Mouse (Mus musculus) MEL (cell line): ENCODE results near the gene Ddx54. TPM values are rescaled to one million over a fixed set of nuclear protein-coding genes. Genes with fewer than 3 reads are reported as not detected.

Experiments used
- DNase-seq: peaks from one replicate; pipeline ENCODE4 v3.0.0; 2011; ENCODE audit warnings: low read depth, low spot score
- H3K27ac ChIP-seq: 2 replicates; pipeline ENCODE4 v1.5.1; 2012; ENCODE audit warnings: low read depth, mild to moderate bottlenecking, control low read depth, low read length, moderate library complexity; ENCODE audit not compliant: control insufficient read depth
- H3K27me3 ChIP-seq, 2 experiments: fragments of 150-350 bp in 1 of 2; sonication (generic) in 1 of 2; 2 replicates each; pipeline ENCODE4 v1.6.1; 2012; ENCODE audit warnings: low read length in 2 of 2, mild to moderate bottlenecking in 2 of 2, improper control_type of control experiment in 1 of 2, moderate library complexity in 1 of 2; ENCODE audit not compliant: insufficient read depth in 2 of 2, control insufficient read depth in 1 of 2
- H3K36me3 ChIP-seq, 2 experiments: 2 replicates each; pipeline ENCODE4 v1.6.1; 2012 to 2014; ENCODE audit warnings: low read length in 2 of 2, improper control_type of control experiment in 1 of 2, inconsistent platforms in 1 of 2, mild to moderate bottlenecking in 1 of 2; ENCODE audit not compliant: insufficient read depth in 2 of 2, control insufficient read depth in 1 of 2
- H3K4me1 ChIP-seq, 2 experiments: fragments of 150-350 bp in 1 of 2; sonication (generic) in 1 of 2; 2 replicates each; pipeline ENCODE4 v1.6.1; 2012; ENCODE audit warnings: low read length in 2 of 2, improper control_type of control experiment in 1 of 2, mild to moderate bottlenecking in 1 of 2; ENCODE audit not compliant: insufficient read depth in 2 of 2, control insufficient read depth in 1 of 2
- H3K4me3 ChIP-seq, 2 experiments: fragments of 150-350 bp in 1 of 2; sonication (generic) in 1 of 2; 2 replicates each; pipeline ENCODE4 v1.5.1; 2012; ENCODE audit warnings: low read depth in 2 of 2, low read length in 2 of 2, mild to moderate bottlenecking in 2 of 2, moderate library complexity in 2 of 2, control low read depth in 1 of 2, improper control_type of control experiment in 1 of 2; ENCODE audit not compliant: control insufficient read depth in 1 of 2, insufficient read depth in 1 of 2
- H3K79me2 ChIP-seq: 2 replicates; pipeline ENCODE4 v1.6.1; 2012; ENCODE audit warnings: mild to moderate bottlenecking, low read length, moderate library complexity; ENCODE audit not compliant: control insufficient read depth, poor library complexity, insufficient read depth
- H3K9ac ChIP-seq: 2 replicates; pipeline ENCODE4 v1.6.1; 2012; ENCODE audit warnings: low read depth, mild to moderate bottlenecking, control low read depth, low read length, moderate library complexity; ENCODE audit not compliant: control insufficient read depth, poor library complexity, severe bottlenecking
- H3K9me3 ChIP-seq: fragments of 150-350 bp; sonication (generic); replicated peaks from 2 replicates; pipeline ENCODE4 v1.6.1; 2012; ENCODE audit warnings: mild to moderate bottlenecking, low read length, improper control_type of control experiment, moderate library complexity; ENCODE audit not compliant: insufficient read depth
- CHD2 ChIP-seq: IDR thresholded peaks from 2 replicates; pipeline ENCODE4 v1.6.1; 2011; ENCODE audit warnings: low read length, improper control_type of control experiment
- CTCF ChIP-seq, 3 experiments: IDR thresholded peaks in 2 of 3; conservative IDR thresholded peaks in 1 of 3; 2 replicates each; pipeline ENCODE4 v1.5.1; 2011 to 2012; ENCODE audit warnings: low read length in 3 of 3, low read depth in 2 of 3, mild to moderate bottlenecking in 2 of 3, improper control_type of control experiment in 1 of 3, inconsistent platforms in 1 of 3, mixed read lengths in 1 of 3, moderate library complexity in 1 of 3; ENCODE audit not compliant: control insufficient read depth in 1 of 3, insufficient read depth in 1 of 3, poor library complexity in 1 of 3, severe bottlenecking in 1 of 3
- EP300 ChIP-seq, 2 experiments: IDR thresholded peaks; 2 replicates each; pipeline ENCODE4 v1.6.1; 2011; ENCODE audit warnings: improper control_type of control experiment in 2 of 2, low read length in 2 of 2, low read depth in 1 of 2, mild to moderate bottlenecking in 1 of 2
- GABPA ChIP-seq: IDR thresholded peaks from 2 replicates; pipeline ENCODE4 v1.6.1; 2012; ENCODE audit warnings: low read depth, mild to moderate bottlenecking, inconsistent platforms, low read length, improper control_type of control experiment, moderate library complexity
- GATA1 ChIP-seq: IDR thresholded peaks from 2 replicates; pipeline ENCODE4 v1.6.1; 2011; ENCODE audit warnings: low read depth, low read length, improper control_type of control experiment
- HCFC1 ChIP-seq: IDR thresholded peaks from 2 replicates; pipeline ENCODE4 v1.6.1; 2012; ENCODE audit warnings: low read depth, mild to moderate bottlenecking, inconsistent platforms, low read length, improper control_type of control experiment, moderate library complexity
- JUND ChIP-seq: IDR thresholded peaks from 2 replicates; pipeline ENCODE4 v1.6.1; 2011; ENCODE audit warnings: low read depth, mild to moderate bottlenecking, improper control_type of control experiment, low read length
- MAFK ChIP-seq: IDR thresholded peaks from 2 replicates; pipeline ENCODE4 v1.6.1; 2011; ENCODE audit warnings: low read depth, mild to moderate bottlenecking, low read length, improper control_type of control experiment, borderline replicate concordance
- MAX ChIP-seq: IDR thresholded peaks from 2 replicates; pipeline ENCODE4 v1.6.1; 2011; ENCODE audit warnings: low read length, improper control_type of control experiment
- MAZ ChIP-seq: IDR thresholded peaks from 2 replicates; pipeline ENCODE4 v1.6.1; 2012; ENCODE audit warnings: low read depth, mild to moderate bottlenecking, inconsistent platforms, low read length, improper control_type of control experiment
- MYB ChIP-seq: IDR thresholded peaks from 2 replicates; pipeline ENCODE4 v1.6.1; 2011; ENCODE audit warnings: mild to moderate bottlenecking, low read depth, low read length, improper control_type of control experiment
- MYC ChIP-seq: IDR thresholded peaks from 2 replicates; pipeline ENCODE4 v1.6.1; 2011; ENCODE audit warnings: low read depth, mild to moderate bottlenecking, low read length, improper control_type of control experiment, moderate library complexity
- NELFE ChIP-seq: IDR thresholded peaks from 2 replicates; pipeline ENCODE4 v1.6.1; 2011; ENCODE audit warnings: low read depth, low read length, improper control_type of control experiment
- NRF1 ChIP-seq: IDR thresholded peaks from 2 replicates; pipeline ENCODE4 v1.6.1; 2014; ENCODE audit warnings: low read depth, mild to moderate bottlenecking, inconsistent platforms, low read length, improper control_type of control experiment, moderate library complexity; ENCODE audit not compliant: poor library complexity, insufficient read depth, severe bottlenecking
- POLR2A ChIP-seq, 2 experiments: IDR thresholded peaks; 2 replicates each; pipeline ENCODE4 v1.6.1; 2011 to 2012; ENCODE audit warnings: low read length in 2 of 2, mild to moderate bottlenecking in 2 of 2, control low read depth in 1 of 2, improper control_type of control experiment in 1 of 2, low read depth in 1 of 2, moderate library complexity in 1 of 2; ENCODE audit not compliant: control insufficient read depth in 1 of 2, insufficient read depth in 1 of 2, poor library complexity in 1 of 2
- POLR2AphosphoS2 ChIP-seq: IDR thresholded peaks from 2 replicates; pipeline ENCODE4 v1.6.1; 2011; ENCODE audit warnings: low read length, improper control_type of control experiment
- SMC3 ChIP-seq: IDR thresholded peaks from 2 replicates; pipeline ENCODE4 v1.6.1; 2011; ENCODE audit warnings: low read depth, low read length, improper control_type of control experiment
- TAL1 ChIP-seq: IDR thresholded peaks from 2 replicates; pipeline ENCODE4 v1.6.1; 2012; ENCODE audit warnings: mild to moderate bottlenecking, inconsistent platforms, low read length, moderate library complexity, mixed read lengths
- USF1 ChIP-seq: IDR thresholded peaks from 2 replicates; pipeline ENCODE4 v1.6.1; 2014; ENCODE audit warnings: low read depth, mild to moderate bottlenecking, inconsistent platforms, low read length, improper control_type of control experiment, moderate library complexity
- ZC3H11A ChIP-seq: IDR thresholded peaks from 2 replicates; pipeline ENCODE4 v1.6.1; 2012; ENCODE audit warnings: low read depth, mild to moderate bottlenecking, inconsistent platforms, low read length, improper control_type of control experiment
- ZNF384 ChIP-seq: IDR thresholded peaks from 2 replicates; pipeline ENCODE4 v1.6.1; 2012; ENCODE audit warnings: low read depth, mild to moderate bottlenecking, inconsistent platforms, low read length, improper control_type of control experiment
- polyA plus RNA-seq, 2 experiments: library from polyadenylated mRNA; stranded (reverse) in 1 of 2; unstranded in 1 of 2; fragments of >175 nt in 1 of 2; fragments of >200 nt in 1 of 2; gene quantifications; 2 replicates each; pipeline versions ENCODE4 v1.2.1 to v1.2.4; 2012; ENCODE audit warnings: low replicate concordance in 2 of 2, low read depth in 1 of 2; ENCODE audit not compliant: insufficient read length in 2 of 2, insufficient read depth in 1 of 2, missing spikeins in 1 of 2
- total RNA-seq: library from RNA; depleted of rRNA; stranded (reverse); fragments of 300-350 nt; gene quantifications from 2 replicates; pipeline ENCODE4 v1.2.3, GENCODE M21; 2012

Gene Ddx54
- total and polyA plus RNA-seq, 3 experiments, result 73.8 to 99.9 TPM; not detected in 1

DNA sequence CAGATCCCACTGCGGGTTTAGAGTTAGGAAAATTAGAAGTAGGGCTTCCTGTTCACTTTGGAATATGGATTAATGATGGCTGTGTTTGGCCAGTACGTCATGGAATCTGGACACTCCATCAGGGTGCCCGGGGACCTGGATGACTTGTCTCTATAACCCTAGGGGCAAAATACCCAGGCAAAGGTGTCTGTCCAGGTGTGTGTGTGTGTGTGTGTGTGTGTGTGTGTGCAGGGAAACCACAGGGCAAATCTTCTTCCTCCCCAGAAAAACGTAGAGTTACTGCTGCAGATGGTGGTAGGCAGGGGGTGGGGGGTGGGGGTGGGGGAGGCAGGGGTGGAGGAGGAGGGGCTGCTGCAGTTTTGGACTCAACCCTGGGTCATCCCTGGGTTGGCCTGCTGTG is 34.8 kb downstream of the Ddx54 start:
- Histone ChIP-seq H3K9ac (no peak overlapping the region), H3K27ac (no peak overlapping the region), H3K4me3 (no peak overlapping the region), H3K4me1 (peaks cover 0 to 26% of the 10 kb centered on the region in 2 experiments; a peak in 3 of 4 replicates), H3K36me3 (peaks cover 0 to 13% of the 10 kb centered on the region in 2 experiments; a peak in 2 of 4 replicates), H3K27me3 (no peaks in the 10 kb centered on the region; a peak in 1 of 4 replicates), H3K79me2 (no peaks in the 10 kb centered on the region), H3K9me3 (no peaks in the 10 kb centered on the region)
- DNase-seq, result no peak
- TF ChIP-seq SMC3, result no peak

DNA sequence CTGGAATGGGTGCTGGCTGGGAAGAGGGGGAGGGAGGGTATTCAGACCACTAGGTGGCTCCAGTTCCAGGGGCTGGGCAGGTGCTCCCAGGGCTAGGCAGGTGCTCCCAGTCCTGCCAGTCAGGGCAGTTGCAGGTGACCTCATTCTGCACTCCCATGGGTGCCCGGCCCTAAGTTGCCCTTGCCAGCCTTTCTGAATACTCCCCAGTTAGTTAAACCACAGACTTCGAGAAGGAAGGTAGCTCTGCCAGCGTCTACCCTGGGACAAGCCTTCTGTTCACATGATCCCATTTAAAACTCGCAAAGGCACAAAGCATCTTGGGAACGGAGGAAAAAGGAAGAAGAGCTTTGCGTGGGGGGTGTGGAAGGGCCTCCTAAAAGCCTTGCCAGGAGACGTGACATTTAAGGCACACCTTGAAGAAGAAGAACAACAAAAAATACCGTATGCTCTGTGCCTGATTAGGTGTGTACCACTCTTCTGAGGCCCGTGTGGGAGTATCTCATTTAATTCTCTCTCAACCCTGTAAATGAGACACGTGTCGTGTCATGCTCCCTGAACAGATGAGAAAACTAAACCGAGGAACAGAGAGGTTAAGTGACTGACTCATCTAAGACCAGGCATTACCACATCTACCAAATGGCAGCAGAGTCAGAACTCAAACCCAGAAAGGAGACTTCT is 35.4 kb downstream of the Ddx54 start:
- Histone ChIP-seq H3K79me2 (no peaks in the 10 kb centered on the region), H3K27ac (peak overlapping the region; percentile 61), H3K36me3 (peaks cover 0 to 13% of the 10 kb centered on the region in 2 experiments; a peak in 2 of 4 replicates), H3K4me3 (peak overlapping the region; percentile 1 to 5; a peak in 1 of 4 replicates), H3K4me1 (peaks cover 0 to 26% of the 10 kb centered on the region in 2 experiments; a peak in 3 of 4 replicates), H3K9ac (peak overlapping the region; percentile 18; the same call in 1 of the 2 replicates), H3K9me3 (no peaks in the 10 kb centered on the region), H3K27me3 (no peaks in the 10 kb centered on the region; a peak in 1 of 4 replicates)
- DNase-seq, result peak; percentile 71
- TF ChIP-seq MAZ, result no peak; the same call in 1 of the 2 replicates
- TF ChIP-seq ZC3H11A, result no peak
- 0 out of 2 replicates have a peak, but pooled peaks have one; percentile 15 for TF ChIP-seq USF1
- TF ChIP-seq GATA1, result no peak
- peak; percentile 62; the same call in 1 of the 2 replicates for TF ChIP-seq MYC
- peak in 2 of 3 experiments; percentile 4 to 34; a peak in 2 of 6 replicates for TF ChIP-seq CTCF (IDR thresholded peaks at IDR 0.05 in 2 of 3, conservative IDR thresholded peaks at IDR 0.05 in 1 of 3; ENCODE audit: control insufficient read depth in 1 of 3, insufficient read depth in 1 of 3, low read depth in 2 of 3, low read length in 3 of 3, poor library complexity in 1 of 3, severe bottlenecking in 1 of 3)
- no peak for TF ChIP-seq MAFK
- TF ChIP-seq MAX, result 0 out of 2 replicates have a peak, but pooled peaks have one; percentile 29

DNA sequence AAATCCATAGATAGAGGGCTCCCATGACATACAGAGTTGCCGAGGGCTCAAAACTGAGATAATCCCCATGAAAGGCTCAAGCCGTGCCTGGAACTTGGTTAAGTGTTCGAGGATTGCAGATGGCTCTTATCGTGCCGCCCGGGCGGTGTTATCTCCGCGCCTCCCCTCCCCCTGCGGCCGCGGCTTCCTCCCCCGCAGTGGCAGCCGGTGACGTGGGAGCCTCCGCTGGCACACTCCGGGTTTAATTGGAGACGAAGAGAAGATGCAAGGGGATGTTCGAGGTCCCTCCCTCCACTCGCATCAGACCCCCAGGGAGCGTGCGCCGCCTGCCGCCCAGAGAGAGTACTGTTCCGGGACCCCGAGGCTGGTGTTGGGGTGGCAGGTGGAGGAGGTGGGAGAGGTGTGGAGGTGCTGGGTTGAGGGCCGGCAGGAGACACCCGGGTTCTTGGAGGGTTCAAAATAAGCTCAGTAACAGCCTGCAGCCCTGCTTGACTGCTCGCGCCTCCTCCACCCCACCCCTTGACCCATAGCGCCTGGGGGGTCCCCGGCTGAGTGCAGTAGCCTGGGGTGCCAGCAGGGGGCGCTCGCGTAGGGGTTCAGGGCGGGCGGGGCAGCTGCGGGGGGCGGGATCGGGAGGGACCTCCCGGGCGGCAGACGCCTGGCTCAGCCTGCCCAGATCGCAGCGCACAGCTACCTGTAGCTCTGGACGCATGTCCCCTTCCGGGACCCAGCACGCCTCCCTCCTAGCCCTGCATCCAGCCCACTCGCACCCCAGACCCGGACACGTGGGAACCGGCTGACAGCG is 36.2 kb downstream of the Ddx54 start, which contains the start of gene Rasal1:
Gene Rasal1, plus strand, starts transcription at position 244 of the 805 bp plus-strand sequence.
- Histone ChIP-seq H3K4me1 (peaks cover 0 to 20% of the 10 kb centered on the region in 2 experiments; a peak in 3 of 4 replicates), H3K4me3 (peak within 1 kb of the TSS; percentile 51 to 68; a peak in 3 of 4 replicates), H3K79me2 (no peaks in the 10 kb centered on the region), H3K9me3 (no peaks in the 10 kb centered on the region), H3K36me3 (peaks cover 0 to 10% of the 10 kb centered on the region in 2 experiments; a peak in 2 of 4 replicates), H3K27ac (peak within 1 kb of the TSS; percentile 61), H3K9ac (peak within 1 kb of the TSS; percentile 66), H3K27me3 (no peaks in the 10 kb centered on the region)
- peak; percentile 93 for DNase-seq
- TF ChIP-seq MYB (no peak), CTCF (IDR thresholded peaks at IDR 0.05 in 2 of 3, conservative IDR thresholded peaks at IDR 0.05 in 1 of 3; ENCODE audit: control insufficient read depth in 1 of 3, insufficient read depth in 1 of 3, low read depth in 2 of 3, low read length in 3 of 3, poor library complexity in 1 of 3, severe bottlenecking in 1 of 3) (peak; percentile 52 to 97 (median 52); a peak in 5 of 6 replicates), NRF1 (0 out of 2 replicates have a peak, but pooled peaks have one; percentile 19), HCFC1 (0 out of 2 replicates have a peak, but pooled peaks have one; percentile 49), MAFK (peak; percentile 81; the same call in 1 of the 2 replicates), ZNF384 (no peak), CHD2 (peak; percentile 51), EP300 (IDR thresholded peaks at IDR 0.05; ENCODE audit: low read depth in 1 of 2, low read length in 2 of 2) (peak; percentile 84 to 95), JUND (no peak), NELFE (no peak), TAL1 (peak; percentile 80), GABPA (no peak), POLR2AphosphoS2 (no peak), MAX (0 out of 2 replicates have a peak, but pooled peaks have one; percentile 3), POLR2A (IDR thresholded peaks at IDR 0.05; ENCODE audit: control insufficient read depth in 1 of 2, insufficient read depth in 1 of 2, low read depth in 1 of 2, low read length in 2 of 2, poor library complexity in 1 of 2) (no peak), USF1 (no peak)
